Mouse (Mus musculus): ENCODE data around the gene Zbtb21.
A peak's percentile ranks its signal among the peaks of the same experiment; 100 is the strongest.
"Not testable (repeated sequence)": the region's sequence is repeated elsewhere in the genome, so short reads cannot be mapped to it uniquely, and the experiment has no call there.

The Zbtb21 gene

DNA sequence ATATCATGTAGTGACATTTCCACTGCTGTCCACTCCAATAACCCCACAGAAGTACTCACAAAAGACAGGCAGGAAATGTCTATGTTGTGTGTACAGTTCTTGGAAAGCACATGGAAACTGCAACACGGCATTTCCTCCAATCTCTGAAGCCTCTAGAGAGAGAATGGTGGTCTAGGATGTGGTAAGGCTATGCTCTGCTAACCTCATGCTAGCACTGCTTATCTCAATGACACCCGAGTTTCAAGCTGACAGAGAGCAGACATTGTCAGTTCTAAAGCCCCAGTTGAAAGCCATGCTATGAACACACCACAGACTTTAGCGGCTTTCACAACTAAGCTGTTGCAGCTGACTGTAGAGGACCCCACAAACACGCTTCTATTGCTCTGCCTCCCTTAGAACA is 13.6 kb downstream of the Zbtb21 start:
- no peak for DNase-seq (ENCODE audit: low read depth, low spot score)

- DNase-seq (ENCODE audit: low read depth, low spot score), result not testable (repeated sequence)
Observed at GRCm38 (mm10) chr16:97946993-97947392, 15.4 kb downstream of the Zbtb21 start.

GRCm38 (mm10) chr16:97941844-97942243 is 20.6 kb downstream of the Zbtb21 start:
- no peak for DNase-seq (ENCODE audit: low read depth, low spot score)

DNA sequence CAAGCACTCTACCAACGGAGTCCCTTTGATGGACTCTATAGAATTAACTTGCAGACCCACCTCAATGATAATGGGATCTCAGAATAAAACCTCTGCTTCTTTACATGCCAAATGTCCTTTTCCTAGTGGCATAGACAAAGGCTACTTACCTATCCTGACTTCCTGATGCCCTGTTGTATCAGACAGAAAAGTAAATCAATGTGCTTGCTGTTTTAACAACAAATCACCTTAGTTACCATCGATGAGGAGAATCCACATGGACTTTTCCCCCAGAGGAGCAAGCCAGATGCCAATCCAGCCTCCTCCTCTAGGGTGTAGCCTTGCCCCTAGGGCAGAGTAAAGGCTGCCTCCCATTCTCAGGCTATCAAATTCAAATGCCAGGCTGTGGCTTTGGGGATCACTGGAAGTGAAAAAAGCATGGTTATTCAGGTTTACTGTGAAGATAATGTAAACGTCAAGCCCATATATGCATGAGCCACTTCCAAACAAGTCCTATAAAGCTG is 21.9 kb downstream of the Zbtb21 start:
- DNase-seq (ENCODE audit: low read depth, low spot score), result no peak

DNA sequence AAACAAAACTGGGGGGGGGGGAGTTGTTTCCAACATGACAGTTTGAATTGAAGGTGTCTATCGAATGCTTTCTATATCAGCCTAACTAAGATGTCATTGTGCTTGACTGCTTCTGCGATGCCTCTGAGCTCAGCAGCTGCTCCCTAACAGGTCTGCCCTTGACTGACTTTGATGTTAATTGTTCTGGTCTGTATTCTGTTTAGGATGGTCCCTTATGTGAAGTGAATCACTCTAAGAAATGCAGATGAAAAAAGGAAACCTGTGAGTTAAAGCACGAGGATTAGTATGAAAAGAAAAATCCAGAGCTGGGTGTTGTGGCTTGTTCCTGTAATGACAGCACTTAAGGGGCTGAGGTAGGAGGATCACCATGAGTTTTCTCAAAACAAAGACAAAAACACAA is 26.6 kb downstream of the Zbtb21 start:
- peak; percentile 26 for DNase-seq (ENCODE audit: low read depth, low spot score)

GRCm38 (mm10) chr16:97930231-97930630 is 32.2 kb downstream of the Zbtb21 start:
- DNase-seq (ENCODE audit: low read depth, low spot score), result no peak

DNA sequence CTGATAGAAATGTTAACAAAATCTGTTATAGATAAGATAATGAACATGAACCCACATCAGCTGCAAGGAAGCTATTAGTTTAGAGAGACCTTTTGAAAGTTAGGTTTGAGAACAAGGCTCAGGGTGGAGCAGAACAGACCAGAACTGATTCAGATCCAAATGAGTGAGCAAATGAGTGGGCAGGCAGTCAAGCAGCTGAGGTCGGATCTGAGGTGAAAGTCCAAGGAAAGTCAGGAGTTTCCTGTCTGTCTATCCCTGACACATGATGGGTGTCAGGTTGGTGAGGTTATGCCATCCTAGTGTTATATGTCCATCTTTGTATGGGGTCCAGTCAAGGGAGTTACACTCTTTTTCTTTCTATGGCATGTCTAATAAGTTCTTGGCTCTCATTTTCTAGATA is 32.9 kb downstream of the Zbtb21 start:
- DNase-seq (ENCODE audit: low read depth, low spot score), result no peak

GRCm38 (mm10) chr16:97927331-97927938 is 35.0 kb downstream of the Zbtb21 start:
- no peak for DNase-seq (ENCODE audit: low read depth, low spot score)

GRCm38 (mm10) chr16:97926381-97926780 is 36.0 kb downstream of the Zbtb21 start:
- no peak for DNase-seq (ENCODE audit: low read depth, low spot score)

DNA sequence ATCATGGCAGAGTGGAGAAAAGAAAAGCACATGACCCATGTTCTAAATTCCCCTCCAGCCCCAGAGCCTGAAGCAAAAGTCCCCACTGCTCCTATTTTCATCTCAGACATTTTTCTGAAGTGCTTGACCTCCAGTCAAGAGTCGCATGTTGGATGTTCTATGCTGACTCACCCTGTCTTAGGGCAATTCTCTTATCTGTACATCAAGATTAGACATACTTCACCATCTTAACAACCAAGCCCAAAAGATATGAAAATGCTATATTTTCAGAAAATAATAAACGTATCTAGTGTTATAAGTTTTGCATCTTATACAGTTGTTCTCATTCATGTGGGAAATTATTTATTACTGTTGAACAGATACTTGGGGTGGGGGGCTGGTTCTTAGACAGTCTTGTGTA is 36.7 kb downstream of the Zbtb21 start:
- DNase-seq (ENCODE audit: low read depth, low spot score), result no peak

DNA sequence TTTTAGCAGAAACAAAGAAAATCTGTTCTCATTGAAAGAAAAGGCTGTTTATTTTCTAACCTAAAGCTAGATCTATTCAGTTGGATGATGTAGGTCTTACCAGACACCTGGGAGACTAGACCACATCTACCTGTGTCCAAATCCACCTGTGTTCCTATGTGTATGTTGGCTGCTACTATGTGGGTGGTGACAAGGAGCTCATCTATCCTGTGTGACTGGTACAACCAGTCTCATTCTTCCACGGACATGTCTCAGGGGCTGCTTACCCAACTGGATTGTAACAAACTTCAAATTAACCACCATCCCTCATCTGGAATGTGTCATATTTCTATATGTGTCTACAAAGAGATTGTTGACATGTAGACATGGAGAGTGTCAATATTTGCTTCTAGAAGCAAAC is 38.7 kb downstream of the Zbtb21 start:
- DNase-seq (ENCODE audit: low read depth, low spot score), result no peak

GRCm38 (mm10) chr16:97922779-97923126 is 39.7 kb downstream of the Zbtb21 start:
- DNase-seq (ENCODE audit: low read depth, low spot score), result no peak

- peak; percentile 80 for DNase-seq (ENCODE audit: low read depth, low spot score)
Observed at GRCm38 (mm10) chr16:97921961-97922778, 40.3 kb downstream of the Zbtb21 start.

- DNase-seq (ENCODE audit: low read depth, low spot score), result no peak
Observed at GRCm38 (mm10) chr16:97920621-97921020, 41.8 kb downstream of the Zbtb21 start.

DNA sequence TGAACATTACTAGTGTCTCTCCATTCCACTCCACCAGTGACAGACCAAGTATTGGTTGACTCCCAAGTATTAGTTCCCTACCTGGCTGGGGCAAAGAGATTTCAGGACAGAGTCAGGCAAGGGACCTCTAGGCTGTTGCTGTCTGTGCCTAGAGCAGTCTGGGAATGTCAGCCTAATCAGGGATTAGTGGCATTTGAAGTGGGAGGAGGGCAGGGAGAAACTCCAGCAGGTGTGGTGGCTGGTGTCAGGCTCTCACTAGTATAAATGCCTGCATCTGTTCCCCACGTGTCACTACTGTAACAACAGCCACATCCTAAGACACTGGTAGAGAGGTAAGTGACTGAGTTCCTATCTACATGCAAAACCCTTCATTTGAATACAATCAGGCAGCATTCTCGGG is 42.6 kb downstream of the Zbtb21 start:
- DNase-seq (ENCODE audit: low read depth, low spot score), result no peak

DNA sequence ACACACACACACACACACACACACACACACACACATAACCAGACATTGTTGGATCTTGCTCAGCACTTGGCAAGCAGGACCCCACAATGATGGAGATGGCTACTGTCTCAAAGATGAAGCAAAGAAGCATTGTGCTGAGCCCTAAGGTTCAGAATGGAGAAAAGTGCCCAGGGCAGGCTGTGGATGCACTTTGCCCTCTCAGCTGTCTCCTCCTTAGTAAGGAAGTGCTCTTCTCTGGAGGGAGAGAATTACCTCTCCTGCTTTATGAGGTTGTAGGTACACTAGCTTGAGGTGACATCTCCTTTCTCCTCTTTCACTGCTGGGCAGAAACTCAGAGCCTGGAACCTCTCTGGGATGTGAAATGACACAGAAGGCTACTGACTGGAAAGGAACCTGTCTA is 49.5 kb downstream of the Zbtb21 start:
- DNase-seq (ENCODE audit: low read depth, low spot score), result no peak

- no peak for DNase-seq (ENCODE audit: low read depth, low spot score)
Observed at GRCm38 (mm10) chr16:97909356-97909755, 53.1 kb downstream of the Zbtb21 start.

- no peak for DNase-seq (ENCODE audit: low read depth, low spot score)
Observed at GRCm38 (mm10) chr16:97907496-97907895, 54.9 kb downstream of the Zbtb21 start.

GRCm38 (mm10) chr16:97906337-97906736 is 56.1 kb downstream of the Zbtb21 start:
- no peak for DNase-seq (ENCODE audit: low read depth, low spot score)

- DNase-seq (ENCODE audit: low read depth, low spot score), result peak; percentile 7
Observed at GRCm38 (mm10) chr16:97905449-97905991, 56.9 kb downstream of the Zbtb21 start.

- DNase-seq (ENCODE audit: low read depth, low spot score), result no peak
Observed at GRCm38 (mm10) chr16:97904035-97904434, 58.4 kb downstream of the Zbtb21 start.

- no peak for DNase-seq (ENCODE audit: low read depth, low spot score)
Observed at GRCm38 (mm10) chr16:97897346-97898024, 64.9 kb downstream of the Zbtb21 start.
